Mouse (Mus musculus): Measurements from ENCODE around the gene Gm26558.

- TF ChIP-seq NELFE (IDR thresholded peaks at IDR 0.05; ENCODE audit: low read depth, low read length) (no peak), SMC3 (IDR thresholded peaks at IDR 0.05; ENCODE audit: low read depth, low read length) (no peak), USF2 (IDR thresholded peaks at IDR 0.05; ENCODE audit: borderline replicate concordance in 1 of 2, insufficient read depth in 1 of 2, low read depth in 1 of 2, low read length in 2 of 2) (no peak), MAX (IDR thresholded peaks at IDR 0.05; ENCODE audit: low read length) (no peak), JUND (IDR thresholded peaks at IDR 0.05; ENCODE audit: low read depth, low read length) (no peak), POLR2A (IDR thresholded peaks at IDR 0.05; ENCODE audit: control insufficient read depth in 1 of 2, insufficient read depth in 1 of 2, low read depth in 1 of 2, low read length in 2 of 2, poor library complexity in 1 of 2) (no peak), MEF2A (IDR thresholded peaks at IDR 0.05; ENCODE audit: extremely low read depth, insufficient replicate concordance, low read depth, low read length, poor library complexity, severe bottlenecking) (no peak)
Measured at GRCm38 (mm10) chr2:70631321-70631720, 30.6 kb downstream of the Gm26558 start.
